Mouse (Mus musculus): ENCODE results near the gene Mpv17l2. TPM values are rescaled to one million over a fixed set of nuclear protein-coding genes. Genes with fewer than 3 reads are reported as not detected.
A peak's percentile ranks its signal among the peaks of the same experiment; 100 is the strongest.

Gene Mpv17l2
- total RNA-seq, 2 experiments from 2014 or later = 30.4 to 31.0 TPM

DNA sequence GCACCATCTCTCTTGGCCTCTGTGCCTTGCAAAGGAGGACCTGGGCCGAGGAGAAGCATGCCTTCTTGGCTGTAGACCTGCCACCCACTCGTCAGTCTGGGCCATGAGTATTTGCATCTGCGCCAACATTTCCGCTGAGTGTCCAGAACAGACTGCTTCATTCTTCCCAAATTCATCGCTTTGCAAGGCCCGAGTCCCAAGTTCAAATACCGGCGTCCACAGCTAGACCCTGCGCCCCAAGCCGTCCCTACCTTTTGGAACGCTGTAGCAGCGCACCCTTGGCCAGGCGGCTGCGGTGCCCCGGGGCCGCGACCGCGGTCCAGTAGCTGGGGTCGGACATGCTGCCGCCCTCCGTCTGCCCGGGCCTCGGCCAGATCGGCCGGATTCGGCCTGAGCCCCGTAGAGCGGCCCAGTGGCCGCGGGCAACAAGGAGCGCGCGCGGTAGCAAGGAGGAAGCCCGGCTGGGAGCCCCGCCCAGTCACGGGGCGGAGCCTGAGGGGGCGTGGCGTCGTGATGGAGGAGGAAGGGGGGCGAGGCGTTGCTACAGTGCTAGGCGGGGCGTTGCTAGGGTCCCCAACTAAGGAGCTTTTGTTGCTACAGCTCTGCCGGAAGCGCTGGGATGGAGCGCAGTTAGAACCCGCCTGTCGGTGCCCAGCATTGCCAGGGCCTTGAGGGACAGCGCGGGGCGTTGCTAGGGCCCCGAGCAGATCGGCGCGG is 31.4 kb upstream of the Mpv17l2 start:
- ATAC-seq (replicated peaks; ENCODE audit: low FRiP score, poor library complexity, severe bottlenecking) = peak; percentile 60

DNA sequence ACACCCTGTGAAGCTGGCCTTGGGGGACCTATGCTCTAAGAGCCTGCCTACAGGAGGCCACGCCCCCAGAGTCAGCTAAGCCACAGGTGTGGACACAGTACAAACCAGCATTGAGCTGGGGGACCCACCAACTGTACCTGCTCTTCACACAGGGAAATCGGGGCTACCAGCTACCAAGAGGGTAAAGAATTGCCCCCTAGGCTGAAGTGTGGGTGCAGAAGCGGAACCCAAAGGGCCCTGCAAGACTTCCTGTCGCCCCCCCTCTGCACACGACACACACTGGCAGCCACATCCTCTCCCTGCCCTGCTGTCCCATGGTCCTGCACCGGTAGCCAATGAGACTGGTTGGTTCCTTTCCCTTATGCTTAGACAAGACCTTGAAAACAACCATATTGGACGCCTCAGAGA is 30.6 kb upstream of the Mpv17l2 start:
- no peak for ATAC-seq (replicated peaks; ENCODE audit: low FRiP score, poor library complexity, severe bottlenecking)

DNA sequence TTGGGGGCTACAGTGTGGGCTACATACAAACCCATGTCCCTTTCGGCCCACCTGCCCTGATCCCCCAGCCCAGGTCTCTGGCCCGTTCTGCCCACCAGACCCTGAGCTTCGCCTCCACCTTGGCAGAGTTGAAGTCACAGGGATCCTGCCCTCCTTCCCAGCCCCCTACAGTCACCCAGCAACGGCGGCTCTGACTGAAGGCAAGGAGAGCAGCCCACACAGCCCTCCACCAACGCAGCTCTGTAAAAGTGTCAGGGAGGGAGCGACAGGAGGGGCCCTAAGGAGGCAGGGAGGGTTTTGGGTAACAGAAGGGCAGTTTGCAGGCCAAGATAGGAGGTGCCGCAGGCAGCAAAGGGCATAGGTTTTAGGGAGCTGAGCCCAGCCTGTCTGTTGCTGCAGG is 30.1 kb upstream of the Mpv17l2 start:
- no peak for ATAC-seq (replicated peaks; ENCODE audit: low FRiP score, poor library complexity, severe bottlenecking)

DNA sequence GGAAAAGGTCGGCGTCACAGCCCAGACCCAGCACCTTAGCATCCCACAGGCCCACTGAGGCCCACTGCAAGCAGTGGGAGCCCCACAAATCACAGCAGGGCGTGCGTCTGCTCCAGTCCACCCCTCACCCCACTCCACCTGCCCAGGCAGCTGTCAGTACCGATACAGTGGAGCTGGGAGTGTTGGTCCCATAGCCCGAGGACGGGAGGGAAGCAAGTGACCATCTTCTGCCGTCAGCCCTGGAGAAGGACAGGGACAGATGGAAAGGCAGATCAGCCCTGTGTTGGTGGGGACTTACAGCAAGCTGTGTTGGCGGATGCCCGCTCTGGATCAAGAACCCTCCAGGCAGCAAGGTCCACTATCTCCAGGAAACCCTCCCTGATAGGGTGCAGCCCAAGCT is 28.3 kb upstream of the Mpv17l2 start:
- no peak for ATAC-seq (replicated peaks; ENCODE audit: low FRiP score, poor library complexity, severe bottlenecking)

DNA sequence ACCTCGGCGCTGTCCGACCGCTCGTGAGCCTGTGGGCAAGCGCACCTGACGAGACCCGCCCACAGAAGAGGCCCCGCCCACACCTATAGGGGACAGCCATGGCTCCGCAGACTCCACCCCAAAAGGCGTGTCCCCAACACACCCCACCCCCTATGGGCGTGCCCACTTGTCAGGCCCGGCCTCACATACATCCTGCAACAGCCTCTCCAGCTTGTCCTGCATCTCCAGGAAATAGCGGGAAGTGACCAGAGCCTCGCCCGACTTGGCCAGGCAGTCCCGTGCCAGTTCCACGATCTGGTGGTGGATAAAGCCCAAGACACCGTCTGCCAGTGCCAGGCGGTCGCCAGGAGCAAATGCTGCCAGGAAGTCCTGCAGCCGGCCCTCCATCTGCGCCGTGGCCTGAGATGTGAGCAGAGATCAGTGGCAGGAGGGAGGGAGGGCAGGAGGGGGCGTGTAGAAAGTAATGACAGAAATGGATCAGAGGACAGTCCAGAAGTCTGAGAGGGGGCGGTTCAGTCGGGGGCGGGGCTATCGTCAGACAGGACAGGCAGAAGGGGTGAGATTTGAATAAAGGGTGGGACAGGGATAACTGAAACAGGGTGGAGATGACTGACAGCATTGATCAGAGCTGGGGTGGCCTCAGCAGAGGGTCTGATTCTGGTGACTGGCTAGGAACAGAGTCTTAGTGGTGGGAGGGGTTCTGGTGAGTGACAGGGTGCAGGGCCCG is 27.4 kb upstream of the Mpv17l2 start:
- no peak for ATAC-seq (replicated peaks; ENCODE audit: low FRiP score, poor library complexity, severe bottlenecking)

DNA sequence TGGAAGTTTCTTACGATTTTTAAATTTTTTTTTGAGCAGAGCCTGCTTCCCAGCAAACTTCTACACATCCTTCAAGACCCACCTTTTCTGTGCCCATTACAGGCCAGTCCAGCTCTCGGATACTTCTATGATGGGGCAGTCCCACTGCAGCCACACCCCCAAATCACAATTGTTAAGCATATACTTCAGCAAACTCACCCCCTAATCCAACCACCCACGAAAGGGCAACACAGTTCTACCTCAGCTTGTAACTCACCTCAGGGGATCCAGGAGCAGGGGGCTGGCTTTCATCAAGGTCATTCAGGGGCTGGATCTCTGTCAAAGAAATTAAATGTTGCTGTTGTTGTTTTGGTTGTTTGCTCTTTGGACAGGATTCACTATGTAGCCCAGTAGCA is 26.3 kb upstream of the Mpv17l2 start:
- no peak for ATAC-seq (replicated peaks; ENCODE audit: low FRiP score, poor library complexity, severe bottlenecking)

DNA sequence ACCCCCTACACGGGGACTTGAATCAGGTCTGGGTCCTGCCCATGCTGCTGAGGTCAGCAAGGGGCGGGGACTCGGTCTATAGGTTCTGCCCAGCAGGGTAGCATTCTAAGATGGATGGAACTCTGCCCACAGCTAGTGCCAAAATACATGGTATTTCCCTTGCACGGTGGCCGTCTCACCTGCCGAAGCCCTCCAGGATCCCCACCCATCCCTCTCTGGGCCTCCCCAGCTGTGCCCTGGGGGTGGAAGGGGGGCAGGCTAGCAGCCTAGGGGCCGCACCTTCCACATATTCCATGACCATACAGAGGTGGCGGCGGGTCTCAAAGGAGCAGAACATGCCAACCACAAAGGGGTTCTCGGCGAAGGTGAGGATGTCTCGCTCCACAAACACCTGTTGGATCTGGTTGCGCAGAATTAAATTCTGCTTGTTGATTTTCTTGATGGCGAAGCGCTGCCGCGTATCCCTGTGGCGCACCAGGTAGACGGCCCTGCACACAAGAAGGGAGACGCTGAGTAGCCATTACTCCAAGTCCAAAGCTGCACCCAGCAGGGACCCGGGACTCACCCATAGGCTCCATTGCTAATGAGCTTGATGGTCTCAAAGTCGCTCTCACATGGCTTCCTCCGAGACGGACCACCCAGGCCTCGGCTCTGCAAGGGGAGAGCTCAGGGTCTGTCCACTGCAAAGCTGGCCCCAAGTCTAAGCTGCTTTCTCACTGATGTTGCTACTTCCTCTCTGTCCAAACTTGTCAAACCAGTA is 25.7 kb upstream of the Mpv17l2 start:
- ATAC-seq (replicated peaks; ENCODE audit: low FRiP score, poor library complexity, severe bottlenecking) = no peak

DNA sequence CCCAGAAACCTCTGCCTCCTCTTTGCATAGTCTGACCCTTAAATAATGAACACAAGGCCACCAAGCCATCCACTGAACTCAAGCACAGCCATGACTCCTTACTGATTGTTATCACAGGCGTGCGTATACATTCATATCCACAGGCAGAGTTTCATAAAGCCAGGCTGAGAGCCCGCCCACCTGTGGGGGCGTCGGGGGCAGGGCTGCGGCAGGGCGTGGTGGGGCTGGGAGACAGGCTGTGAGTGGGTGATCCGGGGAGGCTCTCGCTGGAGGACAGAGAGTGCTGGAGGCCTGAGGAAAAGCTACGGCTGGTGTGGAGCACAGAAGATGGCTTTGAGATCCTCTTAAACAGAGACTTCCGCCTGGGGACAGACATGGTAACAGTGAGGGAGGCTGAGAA is 19.3 kb upstream of the Mpv17l2 start:
- ATAC-seq (replicated peaks; ENCODE audit: low FRiP score, poor library complexity, severe bottlenecking) = no peak

DNA sequence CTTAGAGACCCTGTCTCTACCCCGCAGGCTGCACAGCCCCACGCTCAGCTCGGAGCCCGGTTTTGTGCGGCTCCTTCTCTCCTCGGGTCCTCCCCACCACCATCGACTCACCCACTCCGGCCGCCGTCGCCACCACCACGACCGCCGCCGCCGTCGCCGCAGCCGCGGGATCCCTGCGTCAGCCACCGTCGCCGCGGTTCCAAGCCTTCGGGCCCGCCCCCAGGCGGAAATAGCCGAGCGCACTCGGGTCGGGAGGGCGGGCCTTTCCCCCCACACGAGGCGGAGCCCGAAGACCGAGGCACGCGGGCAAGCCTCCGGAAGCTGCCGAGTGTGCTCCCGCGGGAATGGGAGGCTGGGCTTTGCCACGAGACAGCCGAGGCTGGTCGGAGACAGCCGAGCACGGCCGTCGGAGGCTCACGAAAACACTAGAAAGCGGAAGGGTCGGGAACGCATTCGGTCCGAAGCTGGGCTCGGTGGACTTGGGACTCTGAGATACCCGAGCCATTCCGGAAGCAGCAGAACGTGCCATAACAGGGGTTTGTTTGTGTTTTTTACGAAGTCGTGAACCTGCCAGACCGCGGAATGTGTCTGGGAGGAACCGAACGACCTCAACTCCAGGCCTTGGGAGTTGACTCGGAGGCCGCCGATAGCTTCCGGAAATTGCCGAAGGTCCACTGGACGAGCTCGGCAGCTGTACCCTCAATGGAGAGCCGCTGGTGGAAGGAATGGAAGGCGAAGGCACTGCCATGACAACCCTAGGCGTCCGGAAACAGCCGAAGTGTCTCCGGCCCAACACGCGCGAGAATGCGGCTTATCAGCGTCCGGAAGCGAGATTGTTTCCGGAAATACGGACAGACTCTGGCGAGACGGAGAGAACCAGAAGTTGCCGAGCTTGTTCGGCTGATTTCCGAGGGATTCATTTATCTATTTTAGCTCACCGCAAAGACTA is 16.0 kb upstream of the Mpv17l2 start, which contains the start of gene Pik3r2:
Gene Pik3r2 (minus strand): TSS at position 218 of the 949 bp plus-strand sequence.
- ATAC-seq (replicated peaks; ENCODE audit: low FRiP score, poor library complexity, severe bottlenecking) = peak; percentile 81

DNA sequence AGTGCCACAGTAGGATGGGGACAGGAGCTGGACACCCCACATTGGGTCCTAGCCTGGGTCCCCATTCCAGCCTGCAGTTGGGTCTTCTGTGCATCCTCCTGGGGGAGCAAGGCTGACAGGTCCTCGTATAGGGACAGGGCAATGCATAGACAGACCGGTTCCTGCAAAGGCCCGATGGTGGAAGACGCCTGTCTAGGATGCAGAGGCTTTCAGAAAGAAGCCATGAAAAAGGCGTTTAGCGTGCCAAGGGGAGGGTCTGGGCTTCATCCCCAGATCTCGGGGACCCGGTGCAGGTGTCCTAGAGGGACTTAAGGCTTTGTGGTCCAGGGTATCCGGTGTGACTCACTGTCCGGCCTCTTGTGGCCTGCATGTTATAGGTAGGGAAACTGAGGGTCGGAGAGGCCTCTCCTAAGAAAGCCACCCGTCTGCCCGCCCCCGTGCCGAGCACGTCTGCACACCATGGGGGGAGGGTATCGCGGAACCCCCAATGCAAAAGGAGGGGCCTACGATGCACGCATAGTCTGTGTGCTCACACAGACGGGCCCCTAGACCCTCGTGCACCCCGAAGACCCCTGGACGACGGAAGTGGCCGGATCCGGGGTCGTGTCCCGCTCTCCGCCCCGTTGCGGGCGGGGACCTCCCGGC is 15.2 kb upstream of the Mpv17l2 start:
- no peak for ATAC-seq (replicated peaks; ENCODE audit: low FRiP score, poor library complexity, severe bottlenecking)

DNA sequence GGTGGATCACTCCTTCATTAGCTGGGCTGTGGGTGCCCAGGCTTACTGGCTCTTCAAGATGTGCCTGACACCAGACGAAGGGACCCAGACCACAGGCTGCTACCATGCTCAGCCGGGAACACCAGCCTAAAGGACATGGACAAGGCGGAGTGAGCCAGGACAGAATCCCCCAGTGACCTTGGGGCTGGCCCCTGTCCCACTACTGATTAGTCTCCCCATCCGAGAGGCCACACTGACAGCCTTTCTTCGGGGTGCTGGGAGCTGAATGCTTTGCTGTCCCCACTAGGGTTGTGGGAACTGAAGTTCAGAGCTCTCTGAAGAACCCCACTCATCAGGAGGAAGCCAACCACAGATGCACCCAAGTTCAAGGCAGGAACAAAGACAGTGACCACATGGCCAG is 14.5 kb upstream of the Mpv17l2 start:
- no peak for ATAC-seq (replicated peaks; ENCODE audit: low FRiP score, poor library complexity, severe bottlenecking)

DNA sequence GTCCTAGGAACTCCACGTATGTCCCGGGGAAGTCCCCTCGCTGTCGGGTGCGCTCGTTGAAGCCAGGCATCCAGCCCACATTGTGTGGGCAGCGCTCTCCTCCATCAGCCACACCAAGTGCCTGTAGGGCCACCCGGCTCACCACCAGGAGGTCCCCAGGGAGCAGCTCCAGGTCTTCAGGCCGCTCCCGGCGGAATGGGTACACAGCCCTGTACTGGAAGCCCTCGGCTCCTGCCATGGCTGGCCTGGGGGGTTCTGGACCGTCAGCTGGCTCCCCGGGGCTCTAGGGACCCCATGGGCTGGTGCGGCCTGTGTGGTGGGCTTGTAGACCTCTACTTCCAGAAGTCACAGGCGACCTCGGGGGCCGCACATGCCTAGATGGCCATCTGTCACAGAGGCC is 14.0 kb upstream of the Mpv17l2 start:
- no peak for ATAC-seq (replicated peaks; ENCODE audit: low FRiP score, poor library complexity, severe bottlenecking)

DNA sequence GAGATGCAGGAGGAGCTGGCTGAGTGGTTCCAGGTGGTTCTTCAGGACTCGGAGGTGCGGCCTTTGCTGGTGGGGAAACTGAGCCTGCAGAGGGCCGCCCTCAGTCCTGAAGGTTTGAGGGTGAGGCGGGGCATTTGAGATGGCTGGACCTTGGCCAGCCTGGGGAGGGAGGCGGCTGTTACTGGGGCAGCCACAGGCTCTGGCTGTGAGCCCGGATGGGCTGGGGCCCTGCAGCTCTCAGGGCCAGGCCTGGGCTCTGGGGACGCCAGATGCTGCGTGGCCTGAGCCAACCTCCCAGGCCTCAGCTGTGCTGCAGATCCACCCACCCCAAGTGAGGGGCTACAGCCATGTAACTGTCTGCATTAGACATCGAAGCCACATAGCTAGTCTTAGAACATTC is 13.1 kb upstream of the Mpv17l2 start:
- ATAC-seq (replicated peaks; ENCODE audit: low FRiP score, poor library complexity, severe bottlenecking) = 0 out of 2 replicates have a peak, but pooled peaks have one; percentile 13

DNA sequence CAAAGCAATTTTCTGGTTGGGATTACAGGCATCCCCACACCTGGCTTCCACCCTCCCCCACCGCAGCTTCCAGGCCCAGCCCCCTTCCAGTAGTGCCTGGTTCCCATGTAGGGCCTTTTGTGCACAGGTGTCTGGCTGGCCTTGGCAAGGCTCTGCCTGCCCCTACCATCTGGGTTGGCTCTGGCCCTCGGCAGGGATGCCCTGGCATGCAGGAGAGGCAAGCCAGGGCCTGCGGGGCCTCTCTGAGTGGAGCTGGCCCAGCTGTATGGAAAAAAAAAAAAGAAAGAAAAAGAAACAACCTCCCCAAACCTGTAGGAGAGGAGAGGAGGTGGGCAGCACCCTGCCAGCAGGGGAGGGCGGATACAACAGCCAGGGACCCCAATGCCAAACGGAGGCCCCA is 12.7 kb upstream of the Mpv17l2 start:
- ATAC-seq (replicated peaks; ENCODE audit: low FRiP score, poor library complexity, severe bottlenecking) = no peak

DNA sequence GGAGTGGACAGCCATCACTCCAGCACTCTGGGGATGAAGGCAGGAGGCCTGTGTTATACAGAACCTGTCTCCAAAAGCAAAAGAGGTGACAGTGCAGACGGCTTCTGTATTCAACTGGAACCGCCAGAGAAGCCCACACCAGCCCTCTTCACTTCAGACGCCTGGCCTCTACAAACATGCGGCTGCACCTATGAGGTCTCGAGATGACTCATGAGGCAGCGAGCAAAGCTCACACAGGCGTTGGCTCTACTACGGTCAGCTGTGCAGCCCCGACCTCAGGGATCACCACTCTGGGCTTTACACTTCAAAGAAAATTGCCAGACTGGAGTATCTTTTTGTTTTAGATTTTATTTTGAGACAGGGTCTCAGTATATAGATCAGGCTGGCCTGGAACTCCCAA is 12.1 kb upstream of the Mpv17l2 start:
- no peak for ATAC-seq (replicated peaks; ENCODE audit: low FRiP score, poor library complexity, severe bottlenecking)

DNA sequence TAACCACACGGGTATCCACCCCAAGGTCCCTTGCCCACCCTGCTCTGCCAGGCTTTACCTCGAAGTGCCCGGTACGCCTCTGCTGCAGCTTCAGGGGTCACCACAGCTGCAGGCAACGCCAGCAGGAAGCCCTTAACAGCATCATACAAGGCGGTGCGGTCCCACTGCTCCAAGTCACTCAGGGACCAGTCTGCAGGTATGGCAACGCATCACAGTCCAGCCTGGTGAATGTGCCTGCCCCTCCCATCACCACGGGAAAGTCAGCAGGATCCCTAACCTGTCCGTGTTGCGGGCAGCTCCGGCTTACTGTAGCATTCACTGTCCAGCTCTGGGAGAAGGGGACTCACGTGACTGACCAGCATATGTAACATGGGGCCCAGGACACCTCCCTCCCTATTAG is 11.3 kb upstream of the Mpv17l2 start:
- no peak for ATAC-seq (replicated peaks; ENCODE audit: low FRiP score, poor library complexity, severe bottlenecking)

DNA sequence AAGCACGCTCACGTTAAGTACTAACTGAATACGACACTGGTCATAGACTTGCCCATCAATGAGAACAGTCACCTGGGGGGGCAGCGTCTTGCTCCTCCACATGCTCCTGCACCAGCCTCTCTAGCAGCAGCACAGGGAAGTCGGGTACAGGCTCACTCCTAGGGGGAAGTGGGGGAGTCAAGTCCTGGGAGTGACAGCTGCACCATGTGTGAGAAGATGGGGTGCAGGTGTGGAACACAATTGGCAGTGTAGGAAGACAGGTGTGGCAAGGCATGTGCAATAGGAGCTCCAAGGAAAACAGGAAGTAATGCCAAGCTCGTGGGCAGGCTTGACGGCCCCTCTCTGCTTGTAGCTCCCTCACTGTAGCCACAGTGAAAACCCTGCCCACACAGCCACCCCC is 10.5 kb upstream of the Mpv17l2 start:
- ATAC-seq (replicated peaks; ENCODE audit: low FRiP score, poor library complexity, severe bottlenecking) = no peak

DNA sequence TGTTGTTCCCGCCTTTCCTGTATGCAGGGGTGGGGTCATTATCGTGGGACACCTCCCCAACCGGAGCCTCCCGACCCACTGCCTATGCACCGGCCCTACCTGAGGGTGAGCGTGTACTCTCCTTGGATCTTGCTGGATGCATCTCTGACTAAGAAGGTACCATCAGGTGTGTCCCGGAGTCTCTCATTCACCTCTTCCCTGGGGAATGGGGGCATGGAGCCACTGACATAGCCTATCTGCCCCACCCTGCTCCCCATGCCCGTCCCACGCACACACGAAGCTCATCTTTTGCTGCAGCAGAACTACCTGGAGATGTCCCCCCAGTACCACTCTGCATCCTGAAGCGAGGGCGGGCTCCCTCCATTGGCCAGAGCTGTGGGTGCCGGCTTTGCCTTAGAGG is 10.0 kb upstream of the Mpv17l2 start:
- ATAC-seq (replicated peaks; ENCODE audit: low FRiP score, poor library complexity, severe bottlenecking) = no peak

DNA sequence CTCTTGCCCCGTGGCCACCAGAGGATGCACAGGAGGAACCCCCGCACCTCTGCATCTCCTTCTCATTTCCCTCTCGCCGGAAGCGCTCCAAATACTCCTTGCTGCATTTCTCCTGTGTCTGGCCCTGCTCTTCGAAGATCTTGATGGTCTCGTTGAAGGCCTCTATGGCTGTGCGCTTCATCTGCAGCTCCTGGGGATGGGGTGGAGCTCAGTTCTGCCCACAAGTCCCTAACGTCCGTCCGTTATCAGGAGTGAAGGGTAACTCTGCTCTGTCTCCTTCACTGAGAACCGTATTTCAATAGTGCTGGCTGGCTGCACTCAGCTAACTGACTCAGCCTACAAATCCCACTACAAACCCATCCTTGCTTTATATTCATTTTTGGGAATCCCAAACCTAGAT is 9.1 kb upstream of the Mpv17l2 start:
- ATAC-seq (replicated peaks; ENCODE audit: low FRiP score, poor library complexity, severe bottlenecking) = no peak

All from erythroid progenitor cell, adult 5-6 weeks (primary cell).